Mouse (Mus musculus): Measurements from ENCODE around the gene Gm11084. TPM values are rescaled to one million over a fixed set of nuclear protein-coding genes. Genes with fewer than 3 reads are reported as not detected.

Gene Gm11084
- polyA plus RNA-seq, 1 experiment: not detected

- WGBS: 1% methylated on average over 25 of the region's 54 CpGs
- DNase-seq: peak; percentile 85
- Histone ChIP-seq H3K27ac (ENCODE audit: control insufficient read depth, insufficient read depth, low read length) (peak overlapping the region; percentile 95), H3K4me1 (replicated peaks; ENCODE audit: control insufficient read depth, insufficient read depth, low read length) (peaks cover 4% of the 10 kb centered on the region), H3K27me3 (ENCODE audit: control insufficient read depth, insufficient read depth, low read length) (no peaks in the 10 kb centered on the region), H3K36me3 (ENCODE audit: control insufficient read depth, insufficient read depth, low read length) (no peaks in the 10 kb centered on the region), H3K4me3 (ENCODE audit: control insufficient read depth, insufficient read depth, low read length) (peak overlapping the region; percentile 81)
- TF ChIP-seq POLR2A (IDR thresholded peaks at IDR 0.05; ENCODE audit: control insufficient read depth, extremely low read depth, insufficient read depth, low read length, poor library complexity): no peak; the same call in 1 of the 2 replicates
- no peak for TF ChIP-seq CTCF (IDR thresholded peaks at IDR 0.05; ENCODE audit: borderline replicate concordance, control insufficient read depth, extremely low read depth, insufficient read depth, low read length, poor library complexity)
Observed at GRCm38 (mm10) chr2:72979659-72980071, 6.9 kb downstream of the Gm11084 start.

DNA sequence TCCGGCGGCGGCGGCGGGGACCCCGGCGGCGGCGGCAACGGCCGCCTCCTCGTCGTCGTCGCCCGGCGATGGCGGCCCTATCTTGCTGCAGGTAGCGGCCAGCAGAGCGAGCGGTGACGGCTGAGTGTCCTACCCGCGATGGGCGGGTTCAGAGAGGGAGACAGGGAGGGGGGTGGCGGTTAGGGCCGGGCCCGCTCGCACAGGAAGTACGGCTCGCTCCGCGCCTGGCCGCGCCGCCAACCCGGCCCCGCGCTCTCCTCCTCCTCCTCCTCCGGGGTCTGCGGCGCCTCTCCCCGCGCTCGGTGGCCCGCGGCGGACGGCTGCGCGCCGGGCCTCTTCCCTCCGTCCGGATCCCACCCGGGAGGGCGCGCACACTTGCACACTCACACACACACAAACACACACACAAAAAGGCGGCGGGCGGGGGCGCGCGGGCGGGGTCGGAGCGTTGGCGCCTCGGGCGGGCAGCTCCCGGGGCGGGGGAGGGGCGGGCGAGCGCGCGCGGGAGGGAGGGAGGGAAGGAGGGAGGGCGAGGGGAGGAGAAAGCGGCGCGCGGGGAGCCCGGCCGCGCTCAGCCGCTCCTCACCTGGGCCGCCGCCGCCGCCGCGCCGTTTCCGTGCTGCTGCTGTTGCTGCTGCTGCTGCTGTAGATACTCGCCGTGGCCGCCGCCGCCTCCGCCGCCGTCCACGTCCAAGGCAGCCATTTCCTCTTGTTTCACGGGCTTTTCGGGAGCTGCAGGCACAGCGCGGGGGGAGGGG is 7.4 kb downstream of the Gm11084 start:
- peak overlapping the region; percentile 95 for H3K27ac ChIP-seq (ENCODE audit: control insufficient read depth, insufficient read depth, low read length)
- peaks cover 4% of the 10 kb centered on the region for H3K4me1 ChIP-seq (replicated peaks; ENCODE audit: control insufficient read depth, insufficient read depth, low read length)
- no peaks in the 10 kb centered on the region for H3K27me3 ChIP-seq (ENCODE audit: control insufficient read depth, insufficient read depth, low read length)
- H3K4me3 ChIP-seq (ENCODE audit: control insufficient read depth, insufficient read depth, low read length): peak overlapping the region; percentile 62
- peak; percentile 88 for DNase-seq
- H3K36me3 ChIP-seq (ENCODE audit: control insufficient read depth, insufficient read depth, low read length): no peaks in the 10 kb centered on the region
- TF ChIP-seq CTCF (IDR thresholded peaks at IDR 0.05; ENCODE audit: borderline replicate concordance, control insufficient read depth, extremely low read depth, insufficient read depth, low read length, poor library complexity) (no peak), POLR2A (IDR thresholded peaks at IDR 0.05; ENCODE audit: control insufficient read depth, extremely low read depth, insufficient read depth, low read length, poor library complexity) (peak; percentile 48; the same call in 1 of the 2 replicates)
- WGBS: under 1% methylated on average over 80 of the region's 107 CpGs

DNA sequence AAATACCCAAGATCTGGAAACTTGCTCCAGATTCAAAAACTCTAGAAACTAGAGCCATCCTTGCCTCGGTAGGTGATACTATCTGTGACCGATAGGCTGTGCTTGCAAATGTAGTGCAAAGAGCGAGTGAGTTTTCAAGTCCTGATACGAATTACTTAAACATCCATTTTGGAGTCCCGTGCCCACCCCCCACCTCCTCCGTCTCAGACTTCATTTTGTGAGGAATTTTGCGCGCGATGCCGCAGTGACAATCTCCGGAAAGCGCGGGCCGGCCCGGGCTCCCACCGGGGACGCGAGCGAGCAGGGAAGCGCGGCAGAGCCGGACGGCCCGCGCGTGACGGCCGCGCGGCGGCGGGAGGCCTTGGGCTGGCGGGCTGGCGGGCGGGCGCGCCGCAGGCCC is 8.0 kb downstream of the Gm11084 start:
- WGBS: 5% methylated on average over 38 of the region's 38 CpGs
- peak overlapping the region; percentile 94 for H3K27ac ChIP-seq (ENCODE audit: control insufficient read depth, insufficient read depth, low read length)

GRCm38 (mm10) chr2:72977272-72977671 is 9.2 kb downstream of the Gm11084 start:
- Histone ChIP-seq H3K27ac (ENCODE audit: control insufficient read depth, insufficient read depth, low read length) (no peak overlapping the region), H3K36me3 (ENCODE audit: control insufficient read depth, insufficient read depth, low read length) (no peaks in the 10 kb centered on the region), H3K27me3 (ENCODE audit: control insufficient read depth, insufficient read depth, low read length) (no peaks in the 10 kb centered on the region), H3K4me3 (ENCODE audit: control insufficient read depth, insufficient read depth, low read length) (no peak overlapping the region), H3K4me1 (replicated peaks; ENCODE audit: control insufficient read depth, insufficient read depth, low read length) (peaks cover 4% of the 10 kb centered on the region)
- no peak for DNase-seq
- 19% methylated on average over 1 of the region's 1 CpGs for WGBS
- TF ChIP-seq POLR2A (IDR thresholded peaks at IDR 0.05; ENCODE audit: control insufficient read depth, extremely low read depth, insufficient read depth, low read length, poor library complexity) (no peak), CTCF (IDR thresholded peaks at IDR 0.05; ENCODE audit: borderline replicate concordance, control insufficient read depth, extremely low read depth, insufficient read depth, low read length, poor library complexity) (no peak)

More for the DNA sequence above, 8.0 kb downstream of the Gm11084 start:
- DNase-seq: no peak
- Histone ChIP-seq H3K4me3 (ENCODE audit: control insufficient read depth, insufficient read depth, low read length) (peak overlapping the region; percentile 62), H3K27me3 (ENCODE audit: control insufficient read depth, insufficient read depth, low read length) (no peaks in the 10 kb centered on the region), H3K36me3 (ENCODE audit: control insufficient read depth, insufficient read depth, low read length) (no peaks in the 10 kb centered on the region), H3K4me1 (replicated peaks; ENCODE audit: control insufficient read depth, insufficient read depth, low read length) (peaks cover 4% of the 10 kb centered on the region)
- TF ChIP-seq POLR2A (IDR thresholded peaks at IDR 0.05; ENCODE audit: control insufficient read depth, extremely low read depth, insufficient read depth, low read length, poor library complexity): no peak
- TF ChIP-seq CTCF (IDR thresholded peaks at IDR 0.05; ENCODE audit: borderline replicate concordance, control insufficient read depth, extremely low read depth, insufficient read depth, low read length, poor library complexity): 0 out of 2 replicates have a peak, but pooled peaks have one; percentile 40

DNA sequence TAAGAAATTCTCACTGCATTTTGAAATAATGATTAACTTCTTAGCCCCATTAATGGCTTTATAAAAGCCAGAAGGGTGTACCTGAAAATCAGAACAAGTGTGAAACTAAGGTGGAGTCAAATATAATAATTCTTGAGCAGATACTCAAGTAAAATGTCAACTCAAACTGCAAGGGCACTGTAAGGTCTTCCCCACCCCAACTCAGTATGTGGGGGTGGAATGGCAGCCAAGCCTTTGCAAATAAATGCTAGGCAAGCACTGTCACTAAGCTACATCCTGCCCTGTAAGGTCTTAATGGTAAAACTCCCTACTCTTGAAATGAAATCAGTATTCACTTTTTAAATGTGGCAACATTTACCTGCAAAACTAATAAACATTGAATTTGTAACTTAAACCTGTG is 10.5 kb downstream of the Gm11084 start:
- no peaks in the 10 kb centered on the region for H3K4me1 ChIP-seq (replicated peaks; ENCODE audit: control insufficient read depth, insufficient read depth, low read length)
- H3K27me3 ChIP-seq (ENCODE audit: control insufficient read depth, insufficient read depth, low read length): no peaks in the 10 kb centered on the region
- peaks cover 2% of the 10 kb centered on the region for H3K36me3 ChIP-seq (ENCODE audit: control insufficient read depth, insufficient read depth, low read length)
- DNase-seq: no peak
- no peak overlapping the region for H3K4me3 ChIP-seq (ENCODE audit: control insufficient read depth, insufficient read depth, low read length)
- TF ChIP-seq CTCF (IDR thresholded peaks at IDR 0.05; ENCODE audit: borderline replicate concordance, control insufficient read depth, extremely low read depth, insufficient read depth, low read length, poor library complexity) (no peak), POLR2A (IDR thresholded peaks at IDR 0.05; ENCODE audit: control insufficient read depth, extremely low read depth, insufficient read depth, low read length, poor library complexity) (no peak)
- no peak overlapping the region for H3K27ac ChIP-seq (ENCODE audit: control insufficient read depth, insufficient read depth, low read length)

- 95% methylated on average over 6 of the region's 6 CpGs for WGBS
- no peak for DNase-seq
- Histone ChIP-seq H3K36me3 (ENCODE audit: control insufficient read depth, insufficient read depth, low read length) (peaks cover 28% of the 10 kb centered on the region), H3K27me3 (ENCODE audit: control insufficient read depth, insufficient read depth, low read length) (no peaks in the 10 kb centered on the region), H3K4me1 (replicated peaks; ENCODE audit: control insufficient read depth, insufficient read depth, low read length) (no peaks in the 10 kb centered on the region), H3K27ac (ENCODE audit: control insufficient read depth, insufficient read depth, low read length) (no peak overlapping the region), H3K4me3 (ENCODE audit: control insufficient read depth, insufficient read depth, low read length) (no peak overlapping the region)
- TF ChIP-seq CTCF (IDR thresholded peaks at IDR 0.05; ENCODE audit: borderline replicate concordance, control insufficient read depth, extremely low read depth, insufficient read depth, low read length, poor library complexity): no peak
- no peak for TF ChIP-seq POLR2A (IDR thresholded peaks at IDR 0.05; ENCODE audit: control insufficient read depth, extremely low read depth, insufficient read depth, low read length, poor library complexity)
Observed at GRCm38 (mm10) chr2:72970831-72971230, 15.7 kb downstream of the Gm11084 start.

Data from thymus, adult 2 months (tissue).